8 mouse cellular contexts compared by ENCODE assay signal in the genomic region with DNA sequence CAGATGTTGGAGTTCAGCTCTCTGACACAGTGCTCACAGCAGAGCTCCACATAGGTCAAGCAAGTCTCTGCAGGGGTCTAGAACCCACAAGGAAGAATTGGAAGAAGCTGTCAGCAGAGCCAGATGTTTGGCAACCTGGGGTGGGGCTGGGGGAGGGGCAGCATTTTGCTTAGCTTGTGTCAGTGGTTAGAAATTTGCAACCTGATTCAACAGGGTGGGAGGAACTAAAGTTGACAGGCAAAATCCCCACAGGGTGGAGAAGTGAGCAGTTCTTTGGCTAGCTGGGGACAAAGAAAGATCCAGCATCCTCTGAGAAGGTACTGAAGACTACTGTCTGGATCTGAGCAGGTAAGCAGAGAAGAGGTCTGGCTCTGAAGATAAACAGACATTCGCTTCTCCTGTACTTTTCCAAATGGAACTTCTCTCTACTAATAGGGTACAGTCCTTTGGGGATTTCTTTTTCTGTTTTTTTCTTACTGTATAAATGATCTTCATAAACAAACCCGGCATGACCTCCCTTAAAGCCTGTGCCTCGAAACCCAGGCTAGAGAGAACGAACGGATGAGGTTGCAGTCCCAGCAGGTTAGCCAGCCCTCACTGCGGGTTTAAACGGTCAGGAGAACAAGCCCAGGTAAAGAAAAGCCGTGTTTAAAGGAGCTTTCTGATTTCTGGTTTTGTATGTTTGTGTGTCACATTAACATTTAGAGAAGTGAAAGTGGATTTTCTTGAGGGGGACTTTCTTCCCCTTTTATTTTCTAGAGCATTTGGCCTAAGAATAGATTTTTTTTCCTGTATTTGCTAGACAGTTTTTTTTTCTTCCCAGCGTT. TPM values are rescaled to one million over a fixed set of nuclear protein-coding genes. Genes with fewer than 3 reads are reported as not detected.
DNase-seq lines count a peak whose midpoint lies in the region; ATAC-seq and TF ChIP-seq lines count a peak whose summit lies in the region.
"Had no signal": no experiment of that assay in that cellular context is flagged by ENCODE, and none has a peak within 500 bp of the region (broad histone marks: within the 10 kb centered on the region; RNA-seq: fewer than 3 reads in every experiment).

A gene (plus strand): TSS at position 268 of the 827 bp plus-strand sequence.

- no peaks in the 10 kb centered on the region for H3K9me3 ChIP-seq in ES-Bruce4 (replicated peaks; ENCODE audit: control insufficient read depth, insufficient read depth, low read length, poor library complexity, severe bottlenecking)
- H3K9me3 ChIP-seq in kidney, embryonic 14.5 days (ENCODE audit: control insufficient read depth, low read length): no peaks in the 10 kb centered on the region
- no peaks in the 10 kb centered on the region for H3K9me3 ChIP-seq in midbrain, postnatal 0 days (ENCODE audit: low read length)

- H3K36me3 ChIP-seq in ES-Bruce4 (ENCODE audit: control insufficient read depth, insufficient read depth, low read length, poor library complexity, severe bottlenecking) (no peaks in the 10 kb centered on the region), macrophage (ENCODE audit: inconsistent target) (no peaks in the 10 kb centered on the region)
- no peaks in the 10 kb centered on the region for H3K36me3 ChIP-seq in kidney, embryonic 14.5 days (ENCODE audit: control insufficient read depth, insufficient read depth, low read length)
- no peaks in the 10 kb centered on the region for H3K36me3 ChIP-seq in midbrain, postnatal 0 days (ENCODE audit: insufficient read depth, low read length)
- H3K36me3 ChIP-seq in thymus, adult 2 months (ENCODE audit: control insufficient read depth, insufficient read depth, low read length): no peaks in the 10 kb centered on the region

- H3K4me1 ChIP-seq in ES-Bruce4 (ENCODE audit: control insufficient read depth, insufficient read depth, low read length): no peaks in the 10 kb centered on the region
- H3K4me1 ChIP-seq in bone marrow, adult 2 months (ENCODE audit: control insufficient read depth, insufficient read depth, low read length): no peaks in the 10 kb centered on the region
- H3K4me1 ChIP-seq in kidney, embryonic 14.5 days (ENCODE audit: control insufficient read depth, insufficient read depth, low read length): no peaks in the 10 kb centered on the region
- no peaks in the 10 kb centered on the region for H3K4me1 ChIP-seq in midbrain, postnatal 0 days (ENCODE audit: insufficient read depth, low read length)
- H3K4me1 ChIP-seq in thymus, adult 2 months (replicated peaks; ENCODE audit: control insufficient read depth, insufficient read depth, low read length): no peaks in the 10 kb centered on the region

- H3K27ac ChIP-seq in ES-Bruce4 (ENCODE audit: insufficient read depth, low read length): no peak within 1 kb of the TSS
- peak within 1 kb of the TSS; percentile 61; the same call in 1 of the 2 replicates for H3K27ac ChIP-seq in bone marrow, adult 2 months (ENCODE audit: control insufficient read depth, insufficient read depth, low read depth, low read length, poor library complexity)
- H3K27ac ChIP-seq in kidney, embryonic 14.5 days (ENCODE audit: low read depth, low read length): no peak within 1 kb of the TSS
- H3K27ac ChIP-seq in macrophage: peak within 1 kb of the TSS; percentile 24
- H3K27ac ChIP-seq in midbrain, postnatal 0 days (ENCODE audit: low read depth, low read length): no peak within 1 kb of the TSS
- no peak within 1 kb of the TSS for H3K27ac ChIP-seq in thymus, adult 2 months (ENCODE audit: control insufficient read depth, insufficient read depth, low read length)

- ATAC-seq in kidney, embryonic 14.5 days (ENCODE audit: low FRiP score, low TSS enrichment): peak; percentile 79; the same call in 1 of the 2 replicates
- no peak for ATAC-seq in midbrain, postnatal 0 days (ENCODE audit: low FRiP score)

- 6% methylated on average over 9 of the region's 9 CpGs for WGBS in bone marrow, adult 2 months
- 27% methylated on average over 9 of the region's 9 CpGs for whole genome bisulfite sequencing in kidney, embryonic 14.5 days
- 4% methylated on average over 9 of the region's 9 CpGs for WGBS in macrophage (ENCODE audit: missing documents)
- WGBS in midbrain, postnatal 0 days: 40% methylated on average over 9 of the region's 9 CpGs
- WGBS in thymus, adult 2 months: 14% methylated on average over 9 of the region's 9 CpGs

- no peak for TF ChIP-seq CTCF in ES-Bruce4 (IDR thresholded peaks at IDR 0.05; ENCODE audit: low read depth, low read length)
- no peak for TF ChIP-seq CTCF in bone marrow, adult 2 months (IDR thresholded peaks at IDR 0.05; ENCODE audit: control insufficient read depth, insufficient read depth, low read length)
- TF ChIP-seq CTCF in midbrain, postnatal 0 days (IDR thresholded peaks at IDR 0.05): no peak
- no peak for TF ChIP-seq CTCF in thymus, adult 2 months (IDR thresholded peaks at IDR 0.05; ENCODE audit: borderline replicate concordance, control insufficient read depth, extremely low read depth, insufficient read depth, low read length, poor library complexity)

- no peak within 1 kb of the TSS for H3K4me2 ChIP-seq in kidney, embryonic 14.5 days (replicated peaks; ENCODE audit: low read depth, low read length)
- no peak within 1 kb of the TSS for H3K4me2 ChIP-seq in midbrain, postnatal 0 days (ENCODE audit: low read depth, low read length, poor library complexity, severe bottlenecking)
- H3K4me2 ChIP-seq: heart, embryonic 11.5 days had no signal

- TF ChIP-seq EP300 in ES-Bruce4 (IDR thresholded peaks at IDR 0.05; ENCODE audit: insufficient read depth, low read depth, low read length): 0 out of 2 replicates have a peak, but pooled peaks have one; percentile 23

- no peaks in the 10 kb centered on the region for H3K27me3 ChIP-seq in ES-Bruce4 (ENCODE audit: control insufficient read depth, insufficient read depth, low read length, poor library complexity, severe bottlenecking)
- H3K27me3 ChIP-seq in kidney, embryonic 14.5 days (ENCODE audit: control insufficient read depth, insufficient read depth, low read length): no peaks in the 10 kb centered on the region
- H3K27me3 ChIP-seq in midbrain, postnatal 0 days (ENCODE audit: insufficient read depth, low read length): no peaks in the 10 kb centered on the region
- no peaks in the 10 kb centered on the region for H3K27me3 ChIP-seq in thymus, adult 2 months (ENCODE audit: control insufficient read depth, insufficient read depth, low read length)

- DNase-seq in thymus, postnatal 14 days: no peak
- no peak for DNase-seq in midbrain, postnatal 0 days (ENCODE audit: low spot score)
- DNase-seq in thymus, adult 2 months: no peak

- H3K4me3 ChIP-seq in ES-Bruce4 (ENCODE audit: low read depth, low read length) (no peak within 1 kb of the TSS), macrophage (ENCODE audit: inconsistent target) (peak within 1 kb of the TSS; percentile 18; the same call in 1 of the 2 replicates)
- H3K4me3 ChIP-seq in bone marrow, adult 2 months (replicated peaks; ENCODE audit: control insufficient read depth, low read depth, low read length): peak within 1 kb of the TSS; percentile 62
- no peak within 1 kb of the TSS for H3K4me3 ChIP-seq in kidney, embryonic 14.5 days (ENCODE audit: low read length)
- H3K4me3 ChIP-seq in midbrain, postnatal 0 days (ENCODE audit: low read depth, low read length): no peak within 1 kb of the TSS
- H3K4me3 ChIP-seq in thymus, adult 2 months (ENCODE audit: control insufficient read depth, insufficient read depth, low read length): no peak within 1 kb of the TSS

- TF ChIP-seq POLR2A in ES-Bruce4 (IDR thresholded peaks at IDR 0.05; ENCODE audit: insufficient read depth, low read length): no peak
- TF ChIP-seq POLR2A in bone marrow, adult 2 months (IDR thresholded peaks at IDR 0.05; ENCODE audit: borderline replicate concordance, control insufficient read depth, low read depth, low read length): no peak
- no peak for TF ChIP-seq POLR2A in thymus, adult 2 months (IDR thresholded peaks at IDR 0.05; ENCODE audit: control insufficient read depth, extremely low read depth, insufficient read depth, low read length, poor library complexity)

- no peak within 1 kb of the TSS for H3K9ac ChIP-seq in ES-Bruce4 (ENCODE audit: low read depth, poor library complexity, severe bottlenecking)
- no peak within 1 kb of the TSS for H3K9ac ChIP-seq in kidney, embryonic 14.5 days (ENCODE audit: low read depth, low read length)
- H3K9ac ChIP-seq in midbrain, postnatal 0 days (replicated peaks; ENCODE audit: low read length, poor library complexity, severe bottlenecking): no peak within 1 kb of the TSS

- no peaks in the 10 kb centered on the region for H3K79me2 ChIP-seq in macrophage (ENCODE audit: inconsistent target)

RNA-seq across cellular contexts. Expression of the gene that starts here (rescaled TPM):
- polyA plus RNA-seq in ES-Bruce4 (2011; ENCODE audit: insufficient read depth, insufficient read length, low read depth, missing spikeins) (0.87 and 2.6 TPM in 2 replicates), macrophage (2018) (0.11 to 10.4 TPM (median 3.1 TPM) in 3 replicates)
- polyA plus RNA-seq in bone marrow, adult 2 months (2011; ENCODE audit: insufficient read depth, insufficient read length, low replicate concordance, missing spikeins): 4.5 TPM in 1 of 2 replicates, not detected in the other
- polyA plus RNA-seq in kidney, embryonic 14.5 days (2014; fragmentation: Nextera tagmentation; extraction: Ambion mirVana): 2.3 and 3.5 TPM in 2 replicates
- 10 to 100 TPM in 6 of 26 experiments, 1 to 10 TPM in 20; 2.0 to 26.7 (median 5.4) TPM for total RNA-seq in macrophage (2018; cell fraction: chromatin; rRNA removed)
- 1 to 10 TPM in 25 of 26 experiments, under 1 TPM in 1; 0.75 to 6.0 (median 2.3) TPM for total RNA-seq in macrophage (2018; cell fraction: cytosol; rRNA removed)
- 10 to 100 TPM in 11 of 26 experiments, 1 to 10 TPM in 15; 1.7 to 35.6 (median 7.7) TPM for total RNA-seq in macrophage (2018; cell fraction: nucleus; rRNA removed)
- total RNA-seq in midbrain, postnatal 0 days (2014; rRNA removed): not detected in 2 replicates
- 0.11 and 0.16 TPM in 2 replicates for polyA plus RNA-seq in midbrain, postnatal 0 days (2015; fragmentation: Nextera tagmentation; extraction: Ambion mirVana)
- polyA plus RNA-seq in thymus, adult 2 months (2012; rRNA removed): 1.6 and 1.9 TPM in 2 replicates
- polyA plus RNA-seq: heart, embryonic 11.5 days had no signal

Comparison
In these comparisons a context has a peak if more than half of its experiments do, and no peak if none do; other contexts are left out.
1. H3K27ac ChIP-seq: peak in bone marrow, adult 2 months (single experiment) and macrophage (single experiment); none in ES-Bruce4 (single experiment), kidney, embryonic 14.5 days (single experiment), midbrain, postnatal 0 days (single experiment) and thymus, adult 2 months (single experiment).
2. H3K4me3 ChIP-seq: peak in bone marrow, adult 2 months (single experiment) and macrophage (single experiment); none in ES-Bruce4 (single experiment), kidney, embryonic 14.5 days (single experiment), midbrain, postnatal 0 days (single experiment) and thymus, adult 2 months (single experiment).